Comparison of ENCODE assay signal across 10 mouse cellular contexts in the genomic region with DNA sequence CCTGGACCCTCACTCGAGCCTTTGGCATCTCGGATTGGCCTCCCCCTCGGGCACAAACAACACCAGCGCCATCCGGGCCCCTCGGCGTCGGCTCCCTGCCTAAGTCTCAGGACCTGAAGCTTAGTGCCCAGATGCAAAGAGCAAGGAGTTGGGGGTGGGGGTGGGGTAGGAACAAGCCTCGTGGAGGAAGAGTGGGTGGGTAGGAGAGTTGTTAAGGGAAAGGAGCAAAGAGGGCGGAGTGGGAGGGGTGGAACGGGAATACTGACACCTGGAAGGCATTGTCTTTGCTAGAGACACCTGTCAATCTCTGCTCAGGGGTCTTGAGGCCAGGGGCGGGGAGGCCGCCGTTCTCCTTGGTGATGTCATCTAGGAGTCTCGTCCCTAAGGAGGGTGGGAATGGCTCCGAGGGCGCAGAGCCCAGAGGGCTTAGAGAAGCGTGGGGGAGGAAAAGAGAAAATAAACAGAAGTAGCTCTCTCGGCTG. TPM values are rescaled to one million over a fixed set of nuclear protein-coding genes. Genes with fewer than 3 reads are reported as not detected.
DNase-seq lines count a peak whose midpoint lies in the region; ATAC-seq and TF ChIP-seq lines count a peak whose summit lies in the region.
"Had no signal": no experiment of that assay in that cellular context is flagged by ENCODE, and none has a peak within 500 bp of the region (broad histone marks: within the 10 kb centered on the region; RNA-seq: fewer than 3 reads in every experiment).

No protein-coding gene starts in this region.

- H3K4me2 ChIP-seq in hindbrain, embryonic 13.5 days, result peak overlapping the region; percentile 60
- peak overlapping the region; percentile 45 for H3K4me2 ChIP-seq in midbrain, embryonic 15.5 days

- no peak for TF ChIP-seq POLR2A in kidney, adult 2 months (IDR thresholded peaks at IDR 0.05; ENCODE audit: low read depth, low read length)
- TF ChIP-seq POLR2A in cortical plate, adult 2 months (IDR thresholded peaks at IDR 0.05; ENCODE audit: extremely low read depth, insufficient read depth, low read length), result no peak

- WGBS in kidney, adult 2 months, result 31% methylated on average over 19 of the region's 19 CpGs
- 1% methylated on average over 19 of the region's 19 CpGs for WGBS in hindbrain, embryonic 13.5 days
- 1% methylated on average over 19 of the region's 19 CpGs for WGBS in midbrain, embryonic 15.5 days

- no peaks in the 10 kb centered on the region for H3K9me3 ChIP-seq in hindbrain, embryonic 13.5 days
- no peaks in the 10 kb centered on the region for H3K9me3 ChIP-seq in midbrain, embryonic 15.5 days

- DNase-seq in kidney, adult 2 months, result no peak
- DNase-seq in kidney, adult 11 months, result no peak
- DNase-seq in cerebellum, postnatal 36 days, result no peak
- no peak for DNase-seq in c-Kit-positive CD71-positive TER-119-positive erythroid progenitor cells, embryonic 14.5 days (ENCODE audit: low spot score)

- no peaks in the 10 kb centered on the region for H3K36me3 ChIP-seq in kidney, adult 2 months (ENCODE audit: control insufficient read depth, insufficient read depth, low read length)
- H3K36me3 ChIP-seq in hindbrain, embryonic 13.5 days, result no peaks in the 10 kb centered on the region
- no peaks in the 10 kb centered on the region for H3K36me3 ChIP-seq in midbrain, embryonic 15.5 days (replicated peaks)
- H3K36me3 ChIP-seq: G1E had no signal

- H3K9ac ChIP-seq in hindbrain, embryonic 13.5 days, result peak overlapping the region; percentile 67; the same call in 1 of the 2 replicates
- H3K9ac ChIP-seq in midbrain, embryonic 15.5 days, result no peak overlapping the region

- no peak for TF ChIP-seq CTCF in kidney, adult 2 months (conservative IDR thresholded peaks at IDR 0.05; ENCODE audit: insufficient read depth, insufficient read length, low read depth, low read length)
- TF ChIP-seq CTCF in cortical plate, adult 2 months (IDR thresholded peaks at IDR 0.05; ENCODE audit: extremely low read depth, insufficient read depth, low read length), result no peak

- H3K27me3 ChIP-seq in kidney, adult 2 months (replicated peaks; ENCODE audit: control insufficient read depth, insufficient read depth, low read length), result no peaks in the 10 kb centered on the region
- peaks cover 95% of the 10 kb centered on the region for H3K27me3 ChIP-seq in hindbrain, embryonic 13.5 days
- peaks cover 80% of the 10 kb centered on the region for H3K27me3 ChIP-seq in midbrain, embryonic 15.5 days (replicated peaks)

- peak overlapping the region; percentile 57; the same call in 1 of the 2 replicates for H3K4me3 ChIP-seq in kidney, adult 2 months (ENCODE audit: insufficient read depth, low read depth, low read length)
- H3K4me3 ChIP-seq in cortical plate, adult 2 months (ENCODE audit: insufficient read depth, low read length), result peak overlapping the region; percentile 18; the same call in 1 of the 2 replicates
- peak overlapping the region; percentile 39 for H3K4me3 ChIP-seq in hindbrain, embryonic 13.5 days
- H3K4me3 ChIP-seq in midbrain, embryonic 15.5 days, result peak overlapping the region; percentile 26

- H3K4me1 ChIP-seq in kidney, adult 2 months (ENCODE audit: control insufficient read depth, insufficient read depth, low read length), result no peaks in the 10 kb centered on the region
- no peaks in the 10 kb centered on the region for H3K4me1 ChIP-seq in cortical plate, adult 2 months (ENCODE audit: control insufficient read depth, insufficient read depth, low read length)
- H3K4me1 ChIP-seq in hindbrain, embryonic 13.5 days (replicated peaks), result peaks cover 43% of the 10 kb centered on the region
- H3K4me1 ChIP-seq in midbrain, embryonic 15.5 days, result peaks cover 29% of the 10 kb centered on the region; the same call in 1 of the 2 replicates

- peak; percentile 18; the same call in 1 of the 2 replicates for ATAC-seq in hindbrain, embryonic 13.5 days (ENCODE audit: low FRiP score)
- peak; percentile 44 for ATAC-seq in midbrain, embryonic 15.5 days (replicated peaks)
- no peak for ATAC-seq in erythroblast, adult 5-6 weeks (replicated peaks; ENCODE audit: low FRiP score, poor library complexity, severe bottlenecking)

- no peak overlapping the region for H3K27ac ChIP-seq in kidney, adult 2 months (ENCODE audit: insufficient read depth, low read depth, low read length)
- 0 out of 2 replicates have a peak overlapping the region, but pooled peaks have one; percentile 25 for H3K27ac ChIP-seq in cortical plate, adult 2 months (ENCODE audit: insufficient read depth, low read length)
- peak overlapping the region; percentile 85 for H3K27ac ChIP-seq in hindbrain, embryonic 13.5 days
- peak overlapping the region; percentile 77 for H3K27ac ChIP-seq in midbrain, embryonic 15.5 days

RNA-seq across cellular contexts. Expression of a gene that starts 35.7 kb away (rescaled TPM):
- polyA plus RNA-seq in kidney, adult 2 months (2012; rRNA removed), result 193 and 288 TPM in 2 replicates
- 13.8 and 21.2 TPM in 2 replicates for polyA plus RNA-seq in cortical plate, adult 2 months (2012; rRNA removed)
- polyA plus RNA-seq in hindbrain, embryonic 13.5 days (2015; fragmentation: Nextera tagmentation; extraction: Ambion mirVana), result 118 and 134 TPM in 2 replicates
- 84.8 and 98.4 TPM in 2 replicates for polyA plus RNA-seq in midbrain, embryonic 15.5 days (2015; fragmentation: Nextera tagmentation; extraction: Ambion mirVana)
- not detected in 2 replicates for total RNA-seq in erythroblast, adult 5-6 weeks (2015; ENCODE audit: low replicate concordance)
- not detected in 2 replicates for total RNA-seq in erythroblast, adult 5-6 weeks (2017; ENCODE audit: low replicate concordance)
- total RNA-seq: neutrophil, adult 5-6 weeks had no signal
- polyA plus RNA-seq: G1E had no signal
